Mouse (Mus musculus): ENCODE data around the gene Gabbr1. TPM values are rescaled to one million over a fixed set of nuclear protein-coding genes. Genes with fewer than 3 reads are reported as not detected.
"Not testable (repeated sequence)": the region's sequence is repeated elsewhere in the genome, so short reads cannot be mapped to it uniquely, and the experiment has no call there.

Gene Gabbr1
- polyA plus RNA-seq, 1 experiment from 2014 or later: 6.1 TPM

DNA sequence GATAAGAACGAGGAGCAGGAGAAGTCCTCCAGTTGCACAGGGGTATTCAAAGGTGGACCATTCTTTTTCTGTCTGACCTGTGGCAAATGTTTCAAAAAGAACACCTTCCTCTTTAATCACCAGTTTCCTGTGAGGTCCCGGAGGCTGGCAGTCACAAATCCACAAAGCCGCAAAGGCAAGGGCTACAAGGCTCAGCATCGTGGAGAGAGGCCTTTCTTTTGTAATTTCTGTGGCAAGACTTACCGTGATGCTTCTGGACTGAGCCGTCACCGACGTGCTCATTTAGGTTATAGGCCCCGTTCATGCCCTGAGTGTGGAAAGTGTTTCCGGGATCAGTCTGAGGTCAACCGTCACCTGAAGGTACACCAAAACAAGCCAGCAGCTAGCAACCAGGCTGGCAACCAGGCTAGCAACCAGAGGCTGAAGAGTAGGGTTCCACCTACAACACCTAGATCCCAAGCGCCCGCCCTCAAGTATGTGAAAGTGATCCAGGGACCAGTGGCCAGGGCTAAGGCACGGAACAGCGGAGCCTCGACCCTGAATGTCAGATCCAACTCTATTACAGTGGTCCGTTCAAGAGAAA is 36.2 kb upstream of the Gabbr1 start:
- ATAC-seq (replicated peaks; ENCODE audit: insufficient number of reproducible peaks, low FRiP score, low TSS enrichment, low read depth) (no peak), DNase-seq (ENCODE audit: low spot score) (no peak)
- H3K27ac ChIP-seq (replicated peaks; ENCODE audit: low read depth, low read length): no peak overlapping the region
- H3K9me3 ChIP-seq (replicated peaks; ENCODE audit: control insufficient read depth, low read length): no peaks in the 10 kb centered on the region
- no peak overlapping the region for H3K9ac ChIP-seq (replicated peaks; ENCODE audit: low read length)
- no peaks in the 10 kb centered on the region for H3K4me1 ChIP-seq (ENCODE audit: control insufficient read depth, insufficient read depth, low read length)
- H3K4me3 ChIP-seq (ENCODE audit: low read depth, low read length): no peak overlapping the region
- H3K36me3 ChIP-seq (replicated peaks; ENCODE audit: control insufficient read depth, insufficient read depth, low read depth, low read length): no peaks in the 10 kb centered on the region; the same call in 1 of the 2 replicates
- WGBS: 92% methylated on average over 17 of the region's 17 CpGs
- no peak overlapping the region for H3K4me2 ChIP-seq (ENCODE audit: low read depth, low read length)
- H3K27me3 ChIP-seq (ENCODE audit: control insufficient read depth, insufficient read depth, low read length): no peaks in the 10 kb centered on the region

DNA sequence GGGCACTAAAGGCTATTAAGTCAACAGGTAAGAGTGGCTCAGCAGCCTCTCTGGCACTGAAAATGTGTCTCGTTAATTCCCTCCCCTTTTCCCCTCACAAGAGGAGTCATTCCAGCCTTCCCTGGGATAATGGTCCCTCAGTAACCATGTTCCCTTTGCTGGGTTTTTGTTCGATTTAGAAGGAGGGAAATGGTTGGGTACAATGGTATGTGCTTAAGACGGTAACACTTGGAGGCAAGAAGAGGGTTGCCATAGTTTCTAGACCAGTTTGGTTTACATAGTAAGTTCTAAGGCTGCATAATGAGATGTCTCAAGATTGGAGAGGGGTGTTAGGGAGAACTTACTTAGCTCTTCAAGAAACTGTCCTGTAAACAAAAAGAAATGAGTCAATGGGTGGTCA is 34.0 kb upstream of the Gabbr1 start:
- no peak overlapping the region for H3K4me2 ChIP-seq (ENCODE audit: low read depth, low read length)
- H3K9ac ChIP-seq (replicated peaks; ENCODE audit: low read length): no peak overlapping the region
- no peak for ATAC-seq (replicated peaks; ENCODE audit: insufficient number of reproducible peaks, low FRiP score, low TSS enrichment, low read depth)
- H3K27me3 ChIP-seq (ENCODE audit: control insufficient read depth, insufficient read depth, low read length): no peaks in the 10 kb centered on the region
- H3K36me3 ChIP-seq (replicated peaks; ENCODE audit: control insufficient read depth, insufficient read depth, low read depth, low read length): no peaks in the 10 kb centered on the region; the same call in 1 of the 2 replicates
- no peak overlapping the region for H3K27ac ChIP-seq (replicated peaks; ENCODE audit: low read depth, low read length)
- H3K4me1 ChIP-seq (ENCODE audit: control insufficient read depth, insufficient read depth, low read length): no peaks in the 10 kb centered on the region
- H3K9me3 ChIP-seq (replicated peaks; ENCODE audit: control insufficient read depth, low read length): no peaks in the 10 kb centered on the region
- DNase-seq (ENCODE audit: low spot score): no peak
- H3K4me3 ChIP-seq (ENCODE audit: low read depth, low read length): no peak overlapping the region
- WGBS: 86% methylated on average over 3 of the region's 3 CpGs

DNA sequence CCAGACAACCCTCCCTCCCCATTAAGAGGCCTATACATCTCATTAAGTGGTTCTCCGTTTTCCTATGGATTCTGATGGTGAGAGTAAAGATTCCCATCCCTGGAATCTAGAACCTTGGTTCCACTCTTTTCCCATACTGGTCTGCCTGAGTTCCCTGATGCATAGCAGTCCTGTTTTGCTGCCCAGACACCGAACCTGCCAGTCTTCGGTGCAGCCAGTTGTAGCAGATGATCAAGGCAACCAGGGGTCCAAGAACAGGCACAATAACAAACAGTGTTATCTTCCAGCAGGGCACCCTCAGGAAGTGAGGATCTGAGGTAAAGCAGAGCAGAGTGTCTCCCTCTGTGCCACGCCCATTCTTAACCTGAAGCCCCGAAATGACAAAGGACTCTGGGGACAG is 33.6 kb upstream of the Gabbr1 start:
- no peak for ATAC-seq (replicated peaks; ENCODE audit: insufficient number of reproducible peaks, low FRiP score, low TSS enrichment, low read depth)
- Histone ChIP-seq H3K9ac (replicated peaks; ENCODE audit: low read length) (no peak overlapping the region), H3K4me3 (ENCODE audit: low read depth, low read length) (no peak overlapping the region), H3K4me1 (ENCODE audit: control insufficient read depth, insufficient read depth, low read length) (no peaks in the 10 kb centered on the region), H3K36me3 (replicated peaks; ENCODE audit: control insufficient read depth, insufficient read depth, low read depth, low read length) (no peaks in the 10 kb centered on the region; the same call in 1 of the 2 replicates), H3K4me2 (ENCODE audit: low read depth, low read length) (no peak overlapping the region), H3K27ac (replicated peaks; ENCODE audit: low read depth, low read length) (no peak overlapping the region), H3K27me3 (ENCODE audit: control insufficient read depth, insufficient read depth, low read length) (no peaks in the 10 kb centered on the region), H3K9me3 (replicated peaks; ENCODE audit: control insufficient read depth, low read length) (no peaks in the 10 kb centered on the region)
- no peak for DNase-seq (ENCODE audit: low spot score)
- WGBS: 72% methylated on average over 5 of the region's 5 CpGs

DNA sequence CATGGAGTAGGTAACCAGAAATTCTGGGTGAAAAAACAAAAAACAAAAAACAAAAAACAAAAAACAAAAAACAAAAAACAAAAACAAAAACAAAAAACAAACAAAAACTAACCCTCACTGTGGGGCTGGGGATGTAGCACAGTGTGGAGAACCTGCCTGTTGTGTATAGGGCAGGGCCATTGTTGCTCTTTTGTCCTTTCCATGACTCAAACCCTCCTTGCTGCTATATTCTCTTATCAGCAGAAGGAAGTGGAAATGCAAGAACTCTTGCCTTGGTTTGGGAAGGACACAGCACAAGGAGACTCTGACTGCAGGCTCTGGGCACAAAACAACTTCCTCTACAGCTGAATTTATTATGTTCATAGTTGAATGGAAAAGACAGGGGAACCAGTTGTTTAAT is 29.4 kb upstream of the Gabbr1 start:
- Histone ChIP-seq H3K36me3 (replicated peaks; ENCODE audit: control insufficient read depth, insufficient read depth, low read depth, low read length) (no peaks in the 10 kb centered on the region), H3K4me2 (ENCODE audit: low read depth, low read length) (no peak overlapping the region), H3K4me3 (ENCODE audit: low read depth, low read length) (no peak overlapping the region), H3K27ac (replicated peaks; ENCODE audit: low read depth, low read length) (no peak overlapping the region), H3K9me3 (replicated peaks; ENCODE audit: control insufficient read depth, low read length) (no peaks in the 10 kb centered on the region), H3K9ac (replicated peaks; ENCODE audit: low read length) (no peak overlapping the region), H3K4me1 (ENCODE audit: control insufficient read depth, insufficient read depth, low read length) (no peaks in the 10 kb centered on the region), H3K27me3 (ENCODE audit: control insufficient read depth, insufficient read depth, low read length) (no peaks in the 10 kb centered on the region)
- no peak for DNase-seq (ENCODE audit: low spot score)
- no peak for ATAC-seq (replicated peaks; ENCODE audit: insufficient number of reproducible peaks, low FRiP score, low TSS enrichment, low read depth)

DNA sequence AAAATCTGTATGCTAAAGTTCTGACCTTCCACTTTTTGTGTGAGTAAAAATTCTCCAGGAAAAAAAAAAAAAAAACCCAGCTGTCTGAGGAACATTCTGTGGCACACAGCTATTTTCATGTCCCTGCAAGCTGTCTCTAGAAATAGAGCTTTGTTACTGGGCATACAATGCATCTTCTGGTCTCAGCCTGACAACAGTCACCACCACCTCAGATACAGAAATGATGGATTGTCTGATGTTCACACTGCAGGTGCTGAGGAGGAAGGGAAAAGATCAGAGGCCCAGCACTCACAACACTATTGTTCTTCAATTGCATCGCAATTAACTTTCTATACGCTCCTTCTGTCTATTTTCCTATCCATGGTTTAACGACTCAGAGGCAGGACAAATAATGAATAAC is 27.4 kb upstream of the Gabbr1 start:
- WGBS: 80% methylated on average over 3 of the region's 3 CpGs
- Histone ChIP-seq H3K9me3 (replicated peaks; ENCODE audit: control insufficient read depth, low read length) (no peaks in the 10 kb centered on the region), H3K27me3 (ENCODE audit: control insufficient read depth, insufficient read depth, low read length) (no peaks in the 10 kb centered on the region), H3K36me3 (replicated peaks; ENCODE audit: control insufficient read depth, insufficient read depth, low read depth, low read length) (no peaks in the 10 kb centered on the region), H3K9ac (replicated peaks; ENCODE audit: low read length) (no peak overlapping the region), H3K27ac (replicated peaks; ENCODE audit: low read depth, low read length) (no peak overlapping the region), H3K4me3 (ENCODE audit: low read depth, low read length) (no peak overlapping the region), H3K4me2 (ENCODE audit: low read depth, low read length) (no peak overlapping the region), H3K4me1 (ENCODE audit: control insufficient read depth, insufficient read depth, low read length) (no peaks in the 10 kb centered on the region)
- DNase-seq (ENCODE audit: low spot score) (no peak), ATAC-seq (replicated peaks; ENCODE audit: insufficient number of reproducible peaks, low FRiP score, low TSS enrichment, low read depth) (no peak)

DNA sequence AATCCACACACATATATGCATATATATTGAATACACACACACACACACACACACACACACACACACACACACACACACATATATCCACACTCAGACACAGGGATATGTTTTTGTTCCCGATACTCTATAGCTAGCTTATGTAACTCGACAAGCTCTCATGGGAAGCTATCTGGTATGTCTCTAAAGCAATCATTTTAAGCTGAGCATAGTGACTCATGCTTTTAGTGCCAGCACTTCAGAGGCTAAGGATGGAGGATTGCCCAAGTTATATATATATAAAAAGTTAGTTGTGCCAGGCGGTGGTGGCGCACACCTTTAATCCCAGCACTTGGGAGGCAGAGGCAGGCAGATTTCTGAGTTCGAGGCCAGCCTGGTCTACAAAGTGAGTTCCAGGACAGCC is 26.5 kb upstream of the Gabbr1 start:
- not testable (repeated sequence) for H3K4me3 ChIP-seq (ENCODE audit: low read depth, low read length); H3K36me3 ChIP-seq (replicated peaks; ENCODE audit: control insufficient read depth, insufficient read depth, low read depth, low read length); H3K27ac ChIP-seq (replicated peaks; ENCODE audit: low read depth, low read length); H3K9me3 ChIP-seq (replicated peaks; ENCODE audit: control insufficient read depth, low read length); DNase-seq (ENCODE audit: low spot score); H3K9ac ChIP-seq (replicated peaks; ENCODE audit: low read length); ATAC-seq (replicated peaks; ENCODE audit: insufficient number of reproducible peaks, low FRiP score, low TSS enrichment, low read depth); H3K4me2 ChIP-seq (ENCODE audit: low read depth, low read length); H3K4me1 ChIP-seq (ENCODE audit: control insufficient read depth, insufficient read depth, low read length); H3K27me3 ChIP-seq (ENCODE audit: control insufficient read depth, insufficient read depth, low read length)
- 95% methylated on average over 5 of the region's 5 CpGs for WGBS

DNA sequence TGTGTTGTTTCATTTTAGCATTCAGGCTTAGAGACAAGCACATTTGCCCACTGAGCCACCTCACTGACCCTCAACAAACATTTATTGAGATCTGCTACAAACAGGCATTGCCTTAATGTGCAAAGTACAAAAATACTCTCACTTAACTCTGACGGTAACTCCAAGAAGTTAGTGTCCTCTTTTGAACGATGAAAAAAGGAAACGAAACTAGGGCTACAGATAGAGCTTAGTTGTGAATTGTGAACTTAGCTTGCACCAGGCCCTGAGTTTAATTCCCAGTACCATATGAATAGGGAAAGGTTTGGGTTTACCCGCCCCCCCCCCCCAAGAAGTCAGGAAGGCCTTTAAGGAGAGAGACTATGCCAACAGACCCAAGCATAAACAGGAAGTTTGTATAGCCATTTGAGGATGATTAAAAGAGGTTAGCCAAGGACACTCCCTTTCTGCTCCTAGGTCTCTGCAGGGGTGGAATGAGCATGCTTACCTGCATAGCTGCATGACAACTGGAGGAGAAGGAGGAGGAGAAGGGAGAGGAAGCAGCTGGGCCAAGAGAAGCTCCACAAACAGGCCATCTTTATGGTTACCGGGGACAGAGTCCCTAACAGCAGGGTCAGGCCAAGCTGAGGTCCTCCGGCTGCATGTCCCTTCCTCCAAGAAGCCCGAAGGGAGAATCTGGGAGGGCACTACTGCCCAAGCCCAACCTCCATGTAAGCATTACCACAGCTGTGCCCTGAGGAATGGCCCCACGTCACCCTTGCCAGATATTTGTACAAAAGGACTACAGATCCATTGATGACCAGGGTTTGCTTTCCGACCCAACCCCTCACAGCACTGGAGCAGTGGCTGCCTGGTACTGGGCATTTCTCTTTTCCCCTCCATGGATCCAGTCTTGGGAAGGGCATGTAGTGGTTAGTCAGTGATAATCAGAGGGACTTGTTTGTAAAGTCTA is 22.9 kb upstream of the Gabbr1 start, which contains the start of gene Mog:
Gene Mog, minus strand, starts transcription at position 771 of the 949 bp plus-strand sequence.
- 72% methylated on average over 9 of the region's 9 CpGs for WGBS
- no peak within 1 kb of the TSS for H3K27ac ChIP-seq (replicated peaks; ENCODE audit: low read depth, low read length)

DNA sequence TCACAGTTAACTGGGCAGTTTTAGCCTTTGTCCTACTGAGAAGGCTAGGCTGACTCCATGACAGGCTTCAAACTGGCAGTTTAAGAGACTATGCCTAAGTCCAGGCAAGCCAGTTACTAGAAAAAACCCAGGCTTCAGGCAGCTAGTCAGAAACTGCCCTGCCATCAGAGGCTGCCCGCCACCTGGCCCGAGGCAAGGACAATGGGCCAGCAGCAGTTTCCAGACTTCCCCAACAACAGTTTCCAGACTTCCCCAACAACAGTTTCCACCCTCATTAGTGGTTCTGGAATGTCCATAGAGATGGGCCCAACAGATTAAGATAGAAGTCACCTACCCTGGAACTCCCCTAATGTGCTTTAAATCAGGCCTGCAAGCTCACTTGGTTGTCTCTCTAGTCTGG is 19.3 kb upstream of the Gabbr1 start:
- DNase-seq (ENCODE audit: low spot score) (no peak), ATAC-seq (replicated peaks; ENCODE audit: insufficient number of reproducible peaks, low FRiP score, low TSS enrichment, low read depth) (no peak)
- no peak overlapping the region for H3K27ac ChIP-seq (replicated peaks; ENCODE audit: low read depth, low read length)
- H3K4me3 ChIP-seq (ENCODE audit: low read depth, low read length): no peak overlapping the region
- H3K4me2 ChIP-seq (ENCODE audit: low read depth, low read length): no peak overlapping the region
- H3K4me1 ChIP-seq (ENCODE audit: control insufficient read depth, insufficient read depth, low read length): no peaks in the 10 kb centered on the region
- 88% methylated on average over 2 of the region's 2 CpGs for WGBS
- no peaks in the 10 kb centered on the region for H3K27me3 ChIP-seq (ENCODE audit: control insufficient read depth, insufficient read depth, low read length)
- H3K36me3 ChIP-seq (replicated peaks; ENCODE audit: control insufficient read depth, insufficient read depth, low read depth, low read length): no peaks in the 10 kb centered on the region
- no peaks in the 10 kb centered on the region for H3K9me3 ChIP-seq (replicated peaks; ENCODE audit: control insufficient read depth, low read length)
- no peak overlapping the region for H3K9ac ChIP-seq (replicated peaks; ENCODE audit: low read length)

More for the DNA sequence above, 22.9 kb upstream of the Gabbr1 start, which contains the start of gene Mog:
- no peak for ATAC-seq (replicated peaks; ENCODE audit: insufficient number of reproducible peaks, low FRiP score, low TSS enrichment, low read depth)
- Histone ChIP-seq H3K27me3 (ENCODE audit: control insufficient read depth, insufficient read depth, low read length) (no peaks in the 10 kb centered on the region), H3K4me1 (ENCODE audit: control insufficient read depth, insufficient read depth, low read length) (no peaks in the 10 kb centered on the region), H3K9ac (replicated peaks; ENCODE audit: low read length) (no peak within 1 kb of the TSS), H3K4me2 (ENCODE audit: low read depth, low read length) (no peak within 1 kb of the TSS), H3K4me3 (ENCODE audit: low read depth, low read length) (no peak within 1 kb of the TSS), H3K36me3 (replicated peaks; ENCODE audit: control insufficient read depth, insufficient read depth, low read depth, low read length) (no peaks in the 10 kb centered on the region), H3K9me3 (replicated peaks; ENCODE audit: control insufficient read depth, low read length) (no peaks in the 10 kb centered on the region)
- no peak for DNase-seq (ENCODE audit: low spot score)
